Mouse (Mus musculus) liver, adult 2 months (tissue): ENCODE measurements around the gene Itgav. TPM values are rescaled to one million over a fixed set of nuclear protein-coding genes. Genes with fewer than 3 reads are reported as not detected.
A peak's percentile ranks its signal among the peaks of the same experiment; 100 is the strongest.

ENCODE experiments used
- DNase-seq: peaks from one replicate; pipeline ENCODE4 v3.0.0-alpha.2; 2011; ENCODE audit warnings: low read depth, low spot score; ENCODE audit errors: extremely low read depth
- H3K27ac ChIP-seq: fragments of 200-500 bp; replicated peaks from 2 replicates; pipeline ENCODE4 v1.5.1; 2012; ENCODE audit warnings: low read depth, mild to moderate bottlenecking, control low read depth, inconsistent platforms, low read length; ENCODE audit not compliant: insufficient read depth
- H3K27me3 ChIP-seq: fragments of 200-500 bp; 2 replicates; pipeline ENCODE4 v1.6.1; 2012; ENCODE audit warnings: mild to moderate bottlenecking, moderate library complexity, low read length, inconsistent platforms; ENCODE audit not compliant: control insufficient read depth, insufficient read depth
- H3K36me3 ChIP-seq: fragments of 200-500 bp; 2 replicates; pipeline ENCODE4 v1.6.1; 2012; ENCODE audit warnings: low read length, inconsistent platforms; ENCODE audit not compliant: control insufficient read depth, insufficient read depth
- H3K4me1 ChIP-seq: fragments of 200-500 bp; 2 replicates; pipeline ENCODE4 v1.6.1; 2011; ENCODE audit warnings: low read length; ENCODE audit not compliant: control insufficient read depth, insufficient read depth
- H3K4me3 ChIP-seq: fragments of 200-500 bp; 2 replicates; pipeline ENCODE4 v1.5.1; 2011; ENCODE audit warnings: low read depth, mild to moderate bottlenecking, control low read depth, low read length, moderate library complexity; ENCODE audit not compliant: insufficient read depth
- H3K79me2 ChIP-seq: fragments of 200-500 bp; 2 replicates; pipeline ENCODE4 v1.6.1; 2012; ENCODE audit warnings: inconsistent platforms, mild to moderate bottlenecking, low read length, moderate library complexity; ENCODE audit not compliant: control insufficient read depth, insufficient read depth
- H3K9ac ChIP-seq: fragments of 200-500 bp; 2 replicates; pipeline ENCODE4 v1.6.1; 2012; ENCODE audit warnings: low read depth, mild to moderate bottlenecking, control low read depth, inconsistent platforms, low read length
- CTCF ChIP-seq: fragments of 200-500 bp; IDR thresholded peaks from 2 replicates; pipeline ENCODE4 v1.5.1; 2011; ENCODE audit warnings: low read depth, low read length, control low read depth
- POLR2A ChIP-seq: fragments of 200-500 bp; IDR thresholded peaks from 2 replicates; pipeline ENCODE4 v1.6.1; 2011; ENCODE audit warnings: low read length, control low read depth; ENCODE audit not compliant: insufficient read depth; ENCODE audit errors: extremely low read depth
- WGBS: fragments of 180-500 bp; shearing (Covaris S2); methylation state at CpG from one replicate; pipeline ENCODE4 v1.1.7; 2018; 5-methylcytosine and 5-hydroxymethylcytosine counted together
- polyA plus RNA-seq: library from polyadenylated mRNA; depleted of rRNA; stranded (reverse); fragments of >200 nt; gene quantifications from 2 replicates; pipeline ENCODE4 v1.2.3, GENCODE M21; 2012
- total RNA-seq: library from RNA; depleted of rRNA; stranded (reverse); fragments of >200 nt; gene quantifications from 2 replicates; pipeline ENCODE4 v1.2.3, GENCODE M21; 2014

Gene Itgav
- total and polyA plus RNA-seq, 2 experiments = 15.8 to 29.6 TPM

DNA sequence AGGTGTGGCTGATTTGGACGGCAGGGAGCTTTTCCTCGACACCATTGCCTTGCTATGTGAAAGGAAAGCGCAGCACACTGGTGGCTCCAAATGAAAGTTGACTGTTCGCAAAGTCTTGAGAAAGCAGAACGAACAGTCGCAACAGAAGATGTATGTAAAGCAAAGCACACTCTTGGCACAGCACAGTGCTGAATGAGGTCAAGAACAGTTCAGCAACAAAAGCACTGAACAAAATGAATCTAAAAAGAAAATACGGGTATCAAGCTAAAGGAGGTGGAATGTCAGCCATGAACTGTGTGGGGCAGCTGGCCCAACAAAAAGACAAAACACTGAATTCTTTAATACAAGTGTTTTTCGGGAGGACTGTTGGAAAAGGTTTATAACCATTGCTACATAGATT lies 42.9 kb upstream of the Itgav start:
- Histone ChIP-seq H3K27me3 (no peaks in the 10 kb centered on the region), H3K4me1 (peaks cover 4% of the 10 kb centered on the region), H3K4me3 (no peak overlapping the region), H3K36me3 (no peaks in the 10 kb centered on the region), H3K9ac (no peak overlapping the region), H3K27ac (no peak overlapping the region), H3K79me2 (no peaks in the 10 kb centered on the region)
- no peak for DNase-seq
- 95% methylated on average over 8 of the region's 8 CpGs for WGBS
- TF ChIP-seq CTCF (no peak), POLR2A (no peak)

DNA sequence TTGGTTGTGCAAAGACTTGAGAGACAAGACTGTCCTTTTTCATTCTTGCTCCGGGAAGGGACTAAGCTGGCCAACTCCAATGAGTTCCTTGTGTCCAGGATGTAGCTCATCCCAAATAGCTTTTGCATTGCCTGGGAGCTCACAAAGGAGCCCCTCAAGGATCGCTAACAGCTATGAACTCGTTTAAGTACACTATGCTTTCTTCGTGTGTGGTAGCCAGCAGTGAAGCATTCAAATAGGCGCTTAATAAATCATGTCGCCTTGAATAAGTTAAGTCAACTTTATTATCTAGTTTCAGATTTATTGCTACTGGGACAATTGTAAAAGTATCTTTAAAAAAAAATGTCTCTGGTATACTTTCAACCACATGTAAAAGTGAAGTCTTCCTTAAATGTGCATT lies 42.4 kb upstream of the Itgav start:
- WGBS = 94% methylated on average over 6 of the region's 6 CpGs
- Histone ChIP-seq H3K36me3 (no peaks in the 10 kb centered on the region), H3K27ac (no peak overlapping the region), H3K79me2 (no peaks in the 10 kb centered on the region), H3K9ac (no peak overlapping the region), H3K4me1 (peaks cover 4% of the 10 kb centered on the region), H3K4me3 (no peak overlapping the region), H3K27me3 (no peaks in the 10 kb centered on the region)
- no peak for TF ChIP-seq POLR2A
- TF ChIP-seq CTCF = no peak
- DNase-seq = no peak

DNA sequence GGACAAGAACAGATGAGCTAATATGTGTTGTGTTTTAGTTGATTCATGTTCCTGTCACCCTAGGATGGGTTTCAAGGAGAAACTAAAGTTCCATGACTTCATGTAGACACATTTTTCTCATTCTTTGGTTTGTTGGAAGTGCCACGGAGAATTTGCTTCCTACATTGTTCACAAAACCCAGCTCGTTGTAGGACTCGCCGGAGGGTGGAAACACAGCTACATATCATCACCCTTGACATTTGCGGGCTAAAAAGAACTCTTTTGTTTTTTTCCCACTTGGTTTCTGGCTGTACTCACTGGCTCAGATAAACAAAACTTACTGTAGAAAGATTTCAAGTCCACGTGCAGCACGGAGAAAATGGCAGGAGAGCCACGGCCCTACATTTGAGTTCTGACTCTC lies 41.9 kb upstream of the Itgav start:
- no peak overlapping the region for H3K4me3 ChIP-seq
- H3K4me1 ChIP-seq = peaks cover 4% of the 10 kb centered on the region
- H3K36me3 ChIP-seq = no peaks in the 10 kb centered on the region
- H3K27ac ChIP-seq = no peak overlapping the region
- no peak for DNase-seq
- no peaks in the 10 kb centered on the region for H3K27me3 ChIP-seq
- no peak overlapping the region for H3K9ac ChIP-seq
- H3K79me2 ChIP-seq = no peaks in the 10 kb centered on the region
- WGBS = 84% methylated on average over 8 of the region's 8 CpGs
- TF ChIP-seq CTCF = no peak
- no peak for TF ChIP-seq POLR2A

GRCm38 (mm10) chr2:83683731-83684519 lies 40.3 kb upstream of the Itgav start:
- Histone ChIP-seq H3K27ac (no peak overlapping the region), H3K4me3 (no peak overlapping the region), H3K79me2 (no peaks in the 10 kb centered on the region), H3K4me1 (peaks cover 4% of the 10 kb centered on the region), H3K9ac (no peak overlapping the region), H3K27me3 (no peaks in the 10 kb centered on the region), H3K36me3 (no peaks in the 10 kb centered on the region)
- TF ChIP-seq POLR2A (no peak), CTCF (no peak)
- no peak for DNase-seq
- WGBS = 62% methylated on average over 9 of the region's 9 CpGs

GRCm38 (mm10) chr2:83684691-83685090 lies 39.5 kb upstream of the Itgav start:
- no peak overlapping the region for H3K9ac ChIP-seq
- H3K79me2 ChIP-seq = no peaks in the 10 kb centered on the region
- no peaks in the 10 kb centered on the region for H3K27me3 ChIP-seq

GRCm38 (mm10) chr2:83690372-83690771 lies 33.8 kb upstream of the Itgav start:
- H3K4me3 ChIP-seq = no peak overlapping the region
- 35% methylated on average over 2 of the region's 2 CpGs for WGBS
- no peak overlapping the region for H3K27ac ChIP-seq
- TF ChIP-seq CTCF = no peak
- TF ChIP-seq POLR2A = no peak
- no peaks in the 10 kb centered on the region; the same call in 1 of the 2 replicates for H3K4me1 ChIP-seq
- H3K9ac ChIP-seq = no peak overlapping the region
- H3K27me3 ChIP-seq = no peaks in the 10 kb centered on the region
- DNase-seq = no peak
- H3K79me2 ChIP-seq = no peaks in the 10 kb centered on the region
- no peaks in the 10 kb centered on the region for H3K36me3 ChIP-seq

More at GRCm38 (mm10) chr2:83684691-83685090, 39.5 kb upstream of the Itgav start:
- peaks cover 4% of the 10 kb centered on the region for H3K4me1 ChIP-seq
- WGBS = 25% methylated on average over 8 of the region's 8 CpGs
- no peak for TF ChIP-seq CTCF
- TF ChIP-seq POLR2A = no peak
- peak; percentile 59 for DNase-seq
- H3K36me3 ChIP-seq = no peaks in the 10 kb centered on the region
- no peak overlapping the region for H3K4me3 ChIP-seq
- H3K27ac ChIP-seq = no peak overlapping the region
